Mouse (Mus musculus) natural killer cell, adult 2 months (primary cell): ENCODE results near the gene Itgb2l.

ENCODE experiments used
- DNase-seq, 2 experiments: peaks; one replicate each; pipeline ENCODE4 v3.0.0; 2022; ENCODE audit warnings: low spot score in 2 of 2

The Itgb2l gene

DNA sequence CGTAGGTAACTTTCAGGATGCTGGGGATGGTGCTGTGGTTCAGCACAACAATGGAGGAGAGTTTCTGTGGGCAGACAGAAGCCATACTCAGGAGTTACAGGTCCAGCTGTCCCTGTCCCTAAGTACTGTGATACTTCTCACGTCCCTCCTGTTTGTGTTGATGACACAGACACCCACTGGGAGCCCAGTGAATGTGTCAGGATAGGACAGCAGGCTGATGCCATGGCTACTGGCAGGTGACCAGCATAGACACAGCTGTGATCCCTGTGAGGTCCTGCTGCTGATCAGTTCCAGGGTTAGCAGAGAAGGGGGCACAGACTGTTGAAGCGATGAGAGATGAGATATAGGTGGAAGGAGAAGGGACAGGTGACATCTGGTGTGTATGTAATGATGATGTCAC lies 14.4 kb downstream of the Itgb2l start:
- DNase-seq: no peak

- no peak for DNase-seq
These were observed 16.7 kb downstream of the Itgb2l start for GRCm38 (mm10) chr16:96426671-96427070.

DNA sequence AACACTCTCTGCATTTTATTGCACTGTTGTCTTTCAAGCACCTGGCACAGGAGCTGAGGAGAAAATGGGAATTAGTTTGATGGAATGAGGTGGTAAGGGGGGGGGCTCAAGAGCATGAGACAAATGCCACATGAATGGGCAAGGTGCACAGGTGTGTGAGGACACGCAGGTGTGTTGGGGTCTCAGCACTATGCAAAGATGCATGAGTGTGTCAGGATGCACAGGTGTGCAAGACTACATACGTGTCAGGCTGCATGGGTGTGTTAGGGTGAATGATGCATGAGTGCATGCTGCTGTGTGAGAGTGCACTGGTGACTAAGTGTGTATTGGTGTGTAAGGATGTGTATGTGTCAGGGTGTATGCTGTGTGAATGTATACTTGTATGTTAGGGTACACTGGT lies 18.4 kb downstream of the Itgb2l start:
- DNase-seq: no peak

DNA sequence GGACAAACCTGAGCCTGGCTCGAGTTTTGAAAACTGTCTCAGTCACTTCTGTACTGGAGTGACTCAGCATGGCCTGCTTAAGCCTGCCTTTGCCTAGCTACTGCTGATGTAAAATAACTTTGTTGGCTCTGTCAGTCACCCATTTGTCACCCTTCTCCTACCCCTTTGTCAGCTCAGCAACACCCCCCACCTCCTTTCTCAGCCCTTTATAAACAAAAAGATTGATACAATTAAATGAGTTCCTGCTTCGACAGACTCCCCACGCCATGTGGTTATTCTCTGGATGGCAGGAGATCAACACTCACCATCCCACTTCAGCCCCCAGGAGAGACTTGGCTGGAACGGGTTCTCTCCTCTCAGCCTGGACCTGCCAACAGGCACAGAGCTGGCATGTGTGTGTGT lies 35.4 kb downstream of the Itgb2l start:
- no peak for DNase-seq

GRCm38 (mm10) chr16:96406312-96406711 lies 37.1 kb downstream of the Itgb2l start:
- DNase-seq: no peak

DNA sequence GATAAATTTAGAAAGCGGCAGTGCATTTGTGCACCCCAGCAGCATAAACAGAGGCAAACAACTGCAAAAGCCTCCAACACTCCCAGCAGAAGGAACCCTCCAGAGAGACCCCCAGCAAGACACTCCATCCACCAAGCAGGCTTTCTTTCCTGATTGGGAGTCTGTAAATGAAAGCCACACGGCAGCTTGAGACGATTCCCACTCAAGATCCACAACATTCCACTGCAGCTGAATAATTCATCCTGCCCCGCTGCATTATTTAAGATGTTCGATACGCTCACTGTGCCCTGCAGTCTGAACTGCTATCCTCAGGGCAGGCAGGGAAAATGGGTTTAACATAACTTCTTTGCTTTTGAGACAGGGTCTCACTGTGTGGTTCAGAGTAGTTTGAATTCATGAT lies 41.1 kb downstream of the Itgb2l start:
- no peak for DNase-seq

DNA sequence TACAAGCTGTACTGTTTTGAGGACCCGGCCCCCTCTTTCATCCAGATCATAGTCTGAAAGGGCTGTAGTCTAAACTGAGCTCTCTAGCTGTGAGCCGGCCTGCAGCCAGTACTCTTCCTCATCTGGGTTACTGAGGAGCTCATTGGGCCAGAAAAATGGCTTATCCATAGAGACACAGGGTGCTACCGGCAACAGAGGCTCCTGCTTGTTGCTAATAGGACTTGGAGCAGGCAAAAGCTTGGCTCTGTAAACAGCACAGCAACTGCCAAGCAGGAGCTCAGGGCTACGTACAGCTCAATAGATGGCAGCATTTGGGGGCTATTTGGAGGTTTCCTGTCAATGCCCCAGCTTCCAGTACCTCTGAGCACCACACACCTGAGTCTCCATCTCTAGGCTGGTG lies 43.4 kb downstream of the Itgb2l start:
- DNase-seq: no peak

- no peak for DNase-seq
These were observed 44.6 kb downstream of the Itgb2l start for GRCm38 (mm10) chr16:96398806-96399205.

DNA sequence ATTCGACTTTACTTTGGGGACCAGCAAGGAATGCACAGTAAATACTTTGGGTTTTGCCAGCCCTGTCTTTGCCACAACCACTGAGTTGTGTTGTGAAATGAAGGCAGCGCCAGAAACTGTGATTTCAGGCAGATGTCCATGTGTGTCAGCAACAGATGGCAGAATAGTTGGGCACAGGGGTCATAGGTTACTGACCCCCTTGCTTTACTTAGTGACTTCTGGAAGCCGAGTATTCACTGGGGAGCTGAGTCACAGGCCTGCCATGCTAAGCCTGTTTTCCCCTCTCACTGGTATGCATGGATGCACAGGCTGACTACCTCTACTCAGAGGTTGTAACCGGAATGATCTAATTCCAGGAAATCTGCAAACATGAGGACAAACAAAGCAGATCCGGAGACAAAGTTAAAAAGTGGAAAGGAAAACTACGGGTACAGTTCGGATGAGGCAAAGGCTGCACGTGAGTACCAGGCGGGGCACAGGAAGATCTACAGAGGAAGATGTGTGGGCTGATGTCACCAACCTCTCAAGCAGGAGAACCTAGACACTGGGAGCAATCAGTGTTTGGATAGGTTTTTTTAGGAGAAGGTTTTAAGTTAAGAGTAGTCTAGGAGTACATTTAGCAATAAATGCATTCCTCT lies 47.3 kb downstream of the Itgb2l start:
- DNase-seq: no peak

GRCm38 (mm10) chr16:96395516-96395915 lies 47.9 kb downstream of the Itgb2l start:
- DNase-seq: no peak

DNA sequence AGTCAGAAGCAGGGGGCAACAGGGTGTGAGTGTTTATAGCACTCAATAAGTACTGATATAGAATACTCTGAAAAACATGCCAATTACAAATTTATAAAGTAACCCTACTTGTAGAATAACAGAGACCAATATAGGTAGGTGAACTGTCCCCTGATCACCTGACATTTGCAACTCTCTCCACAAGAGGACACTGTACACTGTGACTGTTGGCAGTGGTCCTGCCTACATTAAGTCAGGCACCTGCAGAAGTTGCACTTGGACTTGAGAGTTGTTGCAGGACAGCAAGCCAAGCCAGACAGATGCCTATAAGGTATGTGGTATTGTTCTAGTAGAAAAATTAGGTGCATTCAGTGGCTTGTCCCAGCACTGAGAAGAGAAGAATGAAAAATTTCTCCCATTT lies 52.3 kb downstream of the Itgb2l start:
- DNase-seq: no peak

GRCm38 (mm10) chr16:96388481-96388880 lies 54.9 kb downstream of the Itgb2l start:
- no peak for DNase-seq

DNA sequence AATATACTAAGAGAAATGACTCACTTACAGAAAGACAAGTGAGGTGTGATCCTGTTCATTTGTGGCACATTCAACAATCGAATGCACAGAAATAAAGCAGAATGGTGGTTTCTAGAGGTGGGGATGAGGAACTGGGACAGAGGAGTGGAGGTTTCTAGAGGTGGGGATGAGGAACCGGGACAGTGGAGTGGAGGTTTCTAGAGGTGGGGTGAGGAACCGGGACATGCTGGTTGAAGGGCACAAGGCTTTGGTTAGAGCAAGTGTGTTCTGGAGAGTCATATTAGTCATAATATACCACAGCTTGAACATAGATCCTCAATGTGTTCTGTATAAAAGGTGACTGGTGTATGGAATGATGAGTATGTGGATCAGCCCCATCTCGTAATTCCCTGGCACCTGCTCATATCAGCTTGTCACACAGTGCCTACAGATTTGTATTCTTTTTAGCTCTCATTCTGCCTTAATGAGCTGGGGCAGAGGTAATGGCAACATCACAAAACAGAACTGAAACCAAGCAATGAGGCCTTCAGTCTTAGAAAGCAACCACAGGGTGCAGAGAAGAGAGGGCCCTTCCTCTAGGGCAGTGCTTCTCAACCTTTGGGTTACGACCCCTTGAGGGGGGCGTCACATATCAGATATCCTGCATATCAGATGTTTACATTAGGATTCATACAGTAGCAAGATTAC lies 55.6 kb downstream of the Itgb2l start:
- no peak for DNase-seq

DNA sequence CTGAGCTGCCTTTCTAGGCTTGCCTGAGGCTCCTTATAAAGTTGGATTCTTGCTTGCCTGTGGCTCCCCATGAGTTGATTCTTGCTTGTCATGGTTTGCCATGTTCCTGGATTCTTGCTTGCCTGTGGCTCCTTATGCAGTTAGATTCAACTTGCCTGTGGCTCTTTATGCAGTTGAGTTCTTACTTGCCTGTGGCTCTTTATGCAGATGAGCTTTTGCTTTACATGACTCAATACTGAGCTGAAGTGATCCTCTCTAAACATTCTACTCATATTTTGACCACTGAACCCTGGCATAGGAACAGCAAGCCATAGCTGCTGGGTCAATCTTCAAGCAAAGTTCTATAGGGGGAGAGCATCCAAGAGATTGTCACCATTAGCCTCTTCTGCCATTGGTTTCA lies 58.7 kb downstream of the Itgb2l start:
- no peak for DNase-seq

DNA sequence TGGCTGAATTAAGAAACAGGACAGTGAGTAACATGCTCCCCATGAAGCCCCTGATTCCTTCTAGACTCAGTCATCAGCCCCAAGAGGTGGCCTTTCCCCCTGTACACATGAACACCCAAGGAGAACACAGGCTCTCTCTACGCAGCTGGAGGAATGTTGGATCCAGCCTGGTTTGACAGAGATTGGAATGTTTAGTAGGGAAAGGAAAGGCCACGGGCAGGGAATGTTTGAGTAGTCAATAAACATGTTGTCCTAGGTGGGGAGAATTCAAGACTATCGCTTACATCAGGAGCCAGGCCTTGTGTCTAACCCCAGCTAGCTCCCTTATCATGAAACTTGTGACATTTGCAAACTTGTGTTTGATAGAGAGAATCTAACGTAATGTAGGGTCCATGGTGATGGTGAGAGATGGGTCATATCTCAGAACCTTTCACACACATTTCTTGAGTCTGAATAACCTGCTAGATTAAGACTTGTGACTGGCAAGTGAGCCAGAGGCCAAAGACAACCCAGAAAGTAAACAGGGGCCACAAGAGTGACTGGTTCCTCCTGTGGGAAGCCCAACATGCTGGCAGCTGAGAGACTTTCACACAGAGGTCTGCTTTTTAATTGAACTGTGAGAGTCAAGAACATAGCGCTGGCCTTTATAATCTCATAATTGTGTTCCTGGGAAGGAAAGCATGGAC lies 60.8 kb downstream of the Itgb2l start:
- DNase-seq: no peak

- DNase-seq: no peak
These were observed 62.0 kb downstream of the Itgb2l start for GRCm38 (mm10) chr16:96381435-96381834.

DNA sequence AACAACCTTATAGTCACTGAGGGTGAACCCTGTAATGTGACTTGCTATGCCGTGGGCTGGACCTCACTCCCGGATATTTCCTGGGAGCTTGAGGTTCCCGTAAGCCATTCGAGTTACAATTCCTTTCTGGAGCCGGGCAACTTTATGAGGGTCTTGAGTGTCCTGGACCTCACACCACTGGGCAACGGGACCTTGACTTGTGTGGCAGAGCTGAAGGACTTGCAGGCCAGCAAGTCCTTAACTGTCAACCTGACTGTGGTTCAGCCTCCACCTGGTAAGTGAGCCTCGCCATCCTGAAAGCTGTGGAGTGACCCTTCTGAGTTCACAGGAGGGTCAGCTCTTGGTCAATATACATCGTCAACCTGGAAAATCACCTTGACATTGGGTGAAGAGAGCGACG lies 65.3 kb downstream of the Itgb2l start:
- DNase-seq: no peak

DNA sequence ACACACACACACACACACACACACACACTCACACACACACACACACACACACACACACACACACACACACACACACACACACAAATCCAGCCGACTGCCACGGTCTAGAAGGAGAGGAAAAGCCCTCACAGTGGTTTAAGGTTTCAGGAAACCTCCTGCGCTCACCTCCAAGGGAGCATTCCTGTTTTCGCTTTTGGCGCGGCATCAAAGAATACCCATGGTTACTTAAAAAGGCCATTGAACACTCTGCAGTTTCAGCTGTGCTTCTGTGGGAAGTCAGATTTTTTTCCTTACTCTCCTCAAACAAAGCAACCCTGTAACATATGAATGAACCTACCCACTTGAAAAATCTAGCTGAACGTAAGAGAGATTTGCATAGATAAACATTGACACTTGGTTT lies 67.1 kb downstream of the Itgb2l start:
- DNase-seq: no peak

- peak in 1 of 2 experiments; percentile 24 for DNase-seq
These were observed 67.9 kb downstream of the Itgb2l start for GRCm38 (mm10) chr16:96375538-96375937.

DNA sequence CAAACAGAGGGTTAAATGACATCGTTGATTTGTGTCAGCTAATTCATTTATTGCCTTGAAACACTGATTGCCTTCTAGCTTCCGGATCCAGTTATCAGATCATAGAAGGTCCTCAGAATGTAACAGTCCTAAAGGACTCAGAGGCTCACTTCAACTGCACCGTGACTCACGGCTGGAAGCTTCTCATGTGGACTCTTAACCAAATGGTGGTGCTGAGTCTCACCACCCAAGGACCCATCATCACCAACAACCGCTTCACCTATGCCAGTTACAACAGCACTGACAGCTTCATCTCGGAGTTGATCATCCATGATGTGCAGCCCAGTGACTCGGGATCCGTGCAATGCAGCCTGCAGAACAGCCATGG lies 70.7 kb downstream of the Itgb2l start:
- peak in 1 of 2 experiments; percentile 6 for DNase-seq
